Mouse (Mus musculus) kidney, adult 18-20 months (tissue): Measurements from ENCODE around the gene Dpp8.
A peak's percentile ranks its signal among the peaks of the same experiment; 100 is the strongest.

ENCODE experiments used
- DNase-seq: peaks from one replicate; pipeline ENCODE4 v3.0.0; 2021

The Dpp8 gene

DNA sequence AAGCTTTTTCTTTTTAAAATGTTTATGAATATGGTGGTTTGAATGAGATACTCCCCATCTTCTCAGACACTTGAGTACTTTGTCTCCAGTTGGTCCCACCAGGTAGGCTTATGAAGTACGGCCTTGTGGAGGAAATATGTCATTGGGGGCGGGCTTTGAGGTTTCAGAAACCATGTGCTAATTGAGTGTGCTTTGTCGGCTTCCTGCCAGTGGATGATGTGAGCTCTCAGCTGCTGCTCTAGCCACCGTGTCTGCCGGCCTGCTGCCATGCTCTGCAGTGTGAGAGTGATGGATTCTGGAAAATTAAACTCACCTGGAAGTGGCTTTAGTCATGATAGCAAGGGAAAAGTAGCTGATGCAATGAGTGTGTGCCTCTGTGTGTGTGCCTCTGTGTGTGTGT is 55.3 kb downstream of the Dpp8 start:
- DNase-seq, result no peak

DNA sequence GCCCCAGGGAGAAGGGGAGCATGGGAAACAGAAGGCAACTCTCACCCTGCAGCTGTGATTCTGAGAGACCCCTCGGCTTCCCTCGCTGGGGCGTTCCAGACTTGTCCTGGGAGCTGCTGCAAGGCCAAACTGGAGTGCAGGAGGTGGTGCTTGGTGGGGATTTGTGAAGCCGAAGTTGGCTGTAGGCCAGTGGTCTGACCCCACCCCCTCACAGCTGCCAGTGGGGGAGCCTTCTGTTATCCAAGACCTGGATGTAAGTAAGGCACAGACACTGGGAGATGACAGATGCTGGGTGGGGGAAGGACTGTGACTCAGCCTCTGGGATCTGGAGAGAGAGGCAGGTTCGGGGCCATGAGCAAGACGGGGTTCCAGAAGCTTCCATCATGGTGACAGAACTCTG is 62.0 kb downstream of the Dpp8 start:
- no peak for DNase-seq

DNA sequence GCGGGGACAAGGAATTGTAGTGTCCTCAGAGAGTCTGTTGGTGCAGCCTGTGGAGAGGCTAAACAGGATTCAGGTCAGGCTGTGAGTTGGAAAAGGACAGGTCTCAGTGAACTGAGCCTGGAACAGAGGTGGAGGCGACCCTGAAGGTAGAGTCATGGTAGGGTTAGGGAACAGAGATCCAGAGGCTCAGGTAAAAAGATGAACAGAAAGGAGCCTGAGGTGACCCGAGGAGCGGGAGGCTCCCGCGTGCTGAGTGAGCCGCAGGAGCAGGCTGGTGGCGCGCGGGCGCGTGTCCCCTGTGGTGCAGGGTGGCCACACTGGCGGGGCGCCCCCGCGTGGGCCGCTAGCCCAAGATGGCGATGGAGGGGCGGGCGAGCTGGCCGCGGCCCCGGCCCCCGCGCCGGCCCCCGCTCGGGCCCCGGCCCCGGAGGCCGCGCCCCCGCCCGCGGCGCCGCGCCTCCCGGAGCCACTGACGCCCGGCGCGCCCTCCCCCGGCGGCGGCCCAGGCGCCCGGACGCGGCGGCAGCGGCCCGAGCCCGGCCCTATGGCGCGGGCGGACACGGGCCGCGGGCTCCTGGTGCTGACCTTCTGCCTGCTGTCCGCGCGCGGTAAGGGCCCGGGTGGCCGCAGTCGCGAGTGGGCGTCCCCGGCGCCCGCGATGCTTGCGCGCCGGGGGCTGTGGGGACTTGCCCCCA is 68.9 kb downstream of the Dpp8 start, which contains the start of gene Igdcc4:
Igdcc4 (plus strand) TSS at position 496 of the 695 bp plus-strand sequence.
- no peak for DNase-seq

DNA sequence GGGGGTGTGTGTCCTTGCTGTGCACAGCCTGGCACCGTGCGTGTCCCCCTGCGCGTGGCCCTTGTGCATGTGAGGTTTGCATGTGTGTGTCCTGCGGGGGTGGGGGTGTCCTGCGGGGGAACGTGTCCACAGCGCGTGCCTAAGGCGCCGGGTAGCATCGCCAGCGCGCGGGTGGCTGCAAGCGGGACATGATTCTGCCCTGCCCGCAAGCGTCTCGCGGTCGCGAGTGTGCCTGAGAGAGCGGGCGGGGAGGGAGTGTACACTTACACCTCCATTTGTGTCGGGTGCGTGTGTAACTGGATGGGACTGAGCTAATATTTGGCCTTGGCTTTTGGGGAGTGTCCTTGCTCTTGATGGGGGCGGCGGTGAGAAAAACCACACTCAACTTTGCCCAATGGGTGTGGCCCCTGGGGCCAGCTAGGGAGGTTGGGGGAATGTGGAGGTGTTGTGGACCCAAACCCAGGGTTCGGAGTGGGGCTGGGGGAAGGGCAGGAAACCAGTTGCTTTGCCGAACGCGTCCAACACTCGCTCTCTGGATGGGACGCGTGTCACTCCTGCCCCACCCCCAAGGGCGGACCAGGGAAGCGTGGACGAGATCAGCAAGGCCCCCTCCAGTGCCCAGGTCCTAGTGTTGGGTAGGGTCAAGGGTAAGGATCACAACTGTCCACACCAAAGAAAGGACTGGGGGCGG is 69.6 kb downstream of the Dpp8 start:
- DNase-seq, result no peak

DNA sequence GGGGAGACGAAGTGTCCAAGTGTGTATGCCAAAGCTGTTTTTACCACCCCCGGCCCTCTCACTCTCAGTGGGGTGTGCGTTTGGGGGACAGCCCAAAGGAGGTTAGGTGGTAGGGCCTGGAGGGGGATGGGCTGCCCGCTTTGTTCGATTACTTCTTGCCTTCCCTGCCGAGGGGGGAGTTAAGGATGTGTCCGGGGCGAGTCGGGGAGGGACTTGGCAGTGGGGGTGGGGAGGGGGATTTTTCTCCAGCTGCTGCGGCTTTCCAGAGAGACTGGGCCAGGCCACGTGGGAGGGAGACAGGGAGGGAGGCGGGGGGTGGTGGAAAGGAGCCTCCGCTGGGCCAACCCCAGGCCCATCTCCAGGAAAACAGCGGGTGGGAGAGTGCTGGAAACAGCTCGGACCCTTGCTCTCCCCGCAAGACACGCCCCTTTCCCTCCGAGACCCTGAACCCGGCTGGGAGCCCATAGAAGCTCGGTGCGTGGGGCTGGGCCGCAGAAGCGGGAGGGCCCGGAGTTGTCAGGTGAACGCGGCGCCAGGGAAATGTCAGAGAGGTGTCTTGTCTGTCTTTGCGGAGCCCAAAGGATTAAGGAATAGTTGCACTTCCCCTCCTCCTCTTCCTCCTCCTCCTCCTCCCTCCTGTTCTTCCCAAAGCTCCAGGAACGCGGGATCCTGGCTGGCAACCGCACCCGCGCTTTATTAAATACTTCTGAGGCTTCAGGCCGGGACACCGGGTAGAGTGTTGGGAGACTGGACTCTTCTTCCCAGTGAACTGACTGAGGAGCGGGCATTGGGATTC is 70.4 kb downstream of the Dpp8 start:
- no peak for DNase-seq

DNA sequence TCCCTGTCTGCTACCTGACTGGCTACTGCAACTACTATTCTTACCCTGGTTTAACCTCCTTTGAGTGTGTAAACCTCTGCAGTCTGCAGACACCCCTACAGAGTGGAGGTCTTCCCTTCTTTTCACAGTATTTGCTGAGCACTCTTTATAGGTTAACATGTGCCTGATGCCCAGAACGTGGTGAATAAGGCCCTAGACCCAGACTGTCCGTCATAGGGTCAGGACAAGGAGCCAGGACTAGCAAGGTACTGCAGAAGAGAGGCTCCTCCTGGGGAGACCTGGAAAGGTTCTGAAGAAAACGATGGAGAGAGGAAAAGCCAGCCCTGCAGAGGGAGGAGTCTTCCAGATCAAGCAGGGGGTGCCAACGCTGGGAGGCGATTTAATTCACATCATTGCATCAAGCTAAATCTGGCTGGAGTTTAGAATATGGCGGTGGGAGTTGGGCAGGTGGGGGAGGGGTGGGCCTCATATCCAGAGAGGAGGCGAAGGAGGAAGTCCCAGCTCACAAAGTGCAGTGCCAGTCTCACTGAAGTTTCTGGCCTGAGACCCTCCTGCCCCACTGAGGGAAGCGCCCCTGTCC is 71.0 kb downstream of the Dpp8 start:
- no peak for DNase-seq

DNA sequence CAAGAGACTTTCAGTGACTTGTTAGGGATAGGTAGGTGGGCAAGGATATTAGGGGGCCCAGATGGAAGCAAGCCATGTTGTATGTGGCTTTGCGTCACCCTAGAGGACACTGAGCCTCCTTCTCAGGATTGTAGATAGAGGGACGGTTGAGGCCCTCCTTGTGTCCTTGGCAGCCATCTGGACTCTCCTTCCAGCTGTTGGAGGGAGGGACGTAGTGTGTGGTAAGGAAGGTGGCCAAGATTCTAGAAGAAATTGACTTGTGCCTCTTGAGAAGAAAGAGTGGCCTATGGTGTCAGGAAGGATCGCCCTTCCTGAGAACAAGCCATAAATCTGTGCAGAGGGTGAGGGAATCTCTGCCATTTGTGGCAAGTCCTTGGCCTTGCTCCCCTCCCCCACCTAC is 74.6 kb downstream of the Dpp8 start:
- no peak for DNase-seq

DNA sequence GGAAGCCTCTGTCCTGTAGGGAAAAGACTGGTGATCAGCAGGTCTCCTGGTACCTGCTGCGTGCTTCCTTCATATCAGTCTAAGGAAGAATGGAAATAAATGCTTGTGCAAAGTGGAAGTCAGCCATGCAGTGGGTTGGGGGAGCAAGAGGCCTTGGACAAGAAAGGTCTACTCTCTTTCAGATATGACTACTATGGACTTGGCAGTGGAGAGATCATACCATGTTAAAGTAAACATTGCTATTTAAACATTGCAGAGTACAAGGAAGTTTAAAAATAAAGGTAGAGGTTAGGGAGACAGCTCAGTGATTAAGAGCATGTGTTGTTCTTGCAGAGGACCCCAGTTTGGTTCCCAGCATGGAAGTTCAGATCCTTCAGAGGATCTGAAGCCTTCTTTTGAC is 75.7 kb downstream of the Dpp8 start:
- no peak for DNase-seq

DNA sequence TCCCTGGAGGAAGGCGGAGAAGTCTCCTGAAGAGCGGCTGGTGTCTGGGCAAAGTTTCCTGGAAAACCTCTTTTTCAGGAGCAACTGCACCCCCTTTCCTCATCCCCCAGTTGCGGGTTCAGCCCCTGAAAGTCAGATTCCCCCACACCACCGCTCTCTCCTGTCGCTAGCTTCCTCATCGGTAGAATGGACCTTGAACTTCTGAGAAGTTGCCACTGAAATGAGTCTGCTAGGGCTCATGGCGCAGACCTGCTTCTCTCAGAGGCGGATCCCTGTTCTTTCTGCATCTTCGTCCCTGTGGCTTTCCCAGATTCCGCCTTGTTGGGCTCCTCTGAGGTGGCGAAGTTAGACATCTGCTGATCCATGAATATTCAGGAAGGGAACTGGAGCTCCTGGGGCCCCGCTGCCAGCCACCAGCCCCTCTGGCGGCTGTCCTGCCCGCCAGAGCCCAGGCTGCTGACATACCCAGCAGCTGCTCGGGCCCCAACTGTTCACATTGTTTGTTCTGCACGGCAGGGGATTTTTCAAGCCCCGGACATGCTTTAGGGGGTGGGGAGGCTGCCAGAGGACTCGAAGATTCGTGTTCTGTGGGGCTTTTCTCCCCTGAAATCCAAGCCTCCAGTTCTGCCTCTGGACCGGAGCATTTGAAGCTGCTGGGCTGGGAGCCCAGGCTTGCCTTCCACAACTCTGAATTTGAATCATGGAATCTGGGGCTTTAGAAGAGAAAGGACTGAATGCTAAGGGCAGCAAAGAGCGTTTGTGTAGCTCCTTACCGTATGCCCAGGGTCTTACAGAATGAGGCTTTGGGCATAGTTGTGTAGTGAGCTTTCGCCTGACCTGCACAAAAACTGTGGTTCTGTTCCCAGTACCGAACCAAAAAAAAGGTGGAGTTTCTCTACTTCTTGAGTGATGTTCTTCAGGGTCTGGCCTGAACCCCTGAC is 77.2 kb downstream of the Dpp8 start:
- no peak for DNase-seq

DNA sequence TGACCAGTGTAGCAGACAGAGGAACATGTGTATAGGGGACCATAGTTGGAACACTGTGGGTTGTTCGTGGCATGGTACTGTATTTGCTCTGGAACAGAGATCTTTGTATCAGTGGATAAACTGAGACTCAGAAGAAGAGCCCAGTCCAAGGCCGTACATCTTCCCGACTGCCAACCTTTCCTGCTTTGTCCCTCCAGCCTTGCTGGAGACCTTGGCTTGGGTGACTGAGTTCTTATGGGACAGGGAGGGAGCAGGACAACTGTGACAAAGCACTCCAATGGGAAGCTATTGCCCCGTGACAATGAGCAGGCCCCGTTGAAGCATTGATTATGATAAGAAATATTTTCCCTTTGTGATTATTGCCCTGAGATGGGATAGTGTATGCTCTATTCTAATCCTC is 79.5 kb downstream of the Dpp8 start:
- DNase-seq, result no peak

DNA sequence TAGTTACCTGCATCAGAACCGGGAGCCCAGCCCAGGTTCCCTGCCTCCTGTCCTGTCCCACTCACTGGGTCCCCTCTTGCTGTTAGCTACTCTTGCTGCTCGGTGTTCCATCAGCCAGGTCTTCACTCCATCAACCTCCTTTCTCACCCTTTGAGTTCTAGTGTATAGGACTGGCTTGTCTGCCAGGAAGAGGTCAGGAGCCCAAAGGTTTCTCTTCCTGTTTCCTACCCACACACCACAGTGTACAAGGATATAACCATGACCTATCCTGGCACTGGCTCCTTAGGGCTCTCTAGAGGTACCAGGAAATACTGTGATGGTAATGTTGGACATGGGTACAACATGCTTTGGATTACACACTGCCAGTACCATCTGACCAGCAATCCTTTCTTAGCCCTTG is 81.5 kb downstream of the Dpp8 start:
- no peak for DNase-seq

DNA sequence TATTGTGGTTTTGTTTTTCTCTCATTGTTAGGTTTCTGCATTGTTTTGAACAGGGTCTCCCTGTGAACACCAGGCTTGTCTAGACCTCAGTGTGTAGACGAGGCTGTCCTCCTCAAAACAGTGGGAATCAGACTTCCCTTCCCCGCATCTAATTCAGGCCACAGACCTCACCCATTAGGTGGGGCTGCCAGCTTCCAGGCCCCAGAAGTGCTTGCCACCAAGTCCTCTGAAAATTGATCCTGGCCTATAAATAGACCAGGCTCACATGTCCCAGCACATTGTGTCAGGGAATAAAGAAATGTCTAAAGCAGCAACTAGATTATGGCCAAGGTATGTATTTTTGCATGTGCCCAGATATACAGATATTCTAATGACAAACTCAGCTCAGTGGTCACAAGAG is 83.7 kb downstream of the Dpp8 start:
- no peak for DNase-seq

DNA sequence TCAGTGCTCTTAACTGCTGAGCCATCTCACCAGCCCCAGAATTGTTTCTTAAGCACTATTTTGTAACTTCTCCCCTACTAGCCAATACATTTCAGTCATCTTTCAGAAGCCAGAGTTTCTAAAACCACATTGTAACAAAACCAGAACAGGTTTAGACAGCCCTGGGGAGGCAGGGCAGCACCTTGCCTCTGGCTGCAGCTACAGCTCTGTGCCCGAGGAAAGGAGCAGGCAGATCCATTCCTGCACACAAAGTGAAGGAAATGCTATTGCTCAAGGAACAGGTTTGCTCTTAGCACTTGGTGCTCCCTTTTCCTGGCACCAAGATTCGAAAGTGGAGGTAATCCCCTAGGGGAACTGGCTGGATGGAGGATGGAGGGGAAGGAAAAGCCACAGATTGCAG is 85.3 kb downstream of the Dpp8 start:
- DNase-seq, result no peak

DNA sequence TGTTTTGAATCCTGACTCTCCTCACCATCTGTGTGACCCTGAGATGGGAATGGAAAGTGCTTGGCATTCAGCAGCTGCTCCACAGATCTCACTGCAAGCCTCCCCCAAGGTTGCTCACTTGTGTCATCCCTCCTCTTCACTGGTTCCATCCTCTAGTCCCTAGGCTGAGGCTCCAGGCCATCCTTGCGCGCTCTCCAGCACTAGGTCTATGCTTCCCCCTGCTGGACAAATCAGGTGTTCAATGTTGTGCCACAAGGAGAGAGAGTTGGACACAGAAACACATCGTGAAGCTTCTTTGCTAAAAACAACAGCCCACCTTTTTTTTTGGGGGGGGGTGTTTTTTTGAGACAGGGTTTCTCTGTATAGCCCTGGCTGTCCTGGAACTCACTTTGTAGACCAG is 88.7 kb downstream of the Dpp8 start:
- peak; percentile 62 for DNase-seq

DNA sequence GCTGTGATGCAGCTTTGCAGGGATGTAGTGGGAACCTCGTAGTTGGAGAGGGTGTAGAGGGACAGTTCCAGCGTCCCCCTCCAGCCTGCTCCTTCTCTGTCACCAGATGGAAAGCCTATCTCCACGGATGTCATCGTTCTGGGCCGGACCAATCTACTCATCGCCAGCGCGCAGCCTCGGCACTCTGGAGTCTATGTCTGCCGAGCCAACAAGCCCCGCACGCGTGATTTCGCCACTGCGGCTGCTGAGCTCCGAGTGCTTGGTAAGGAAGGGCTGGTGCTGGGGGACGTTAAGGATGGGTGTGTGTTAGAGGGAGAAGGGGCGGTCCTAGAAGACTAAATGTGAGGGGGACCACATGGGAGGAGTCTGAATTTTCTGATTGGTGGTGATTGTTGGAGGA is 90.3 kb downstream of the Dpp8 start:
- DNase-seq, result no peak

DNA sequence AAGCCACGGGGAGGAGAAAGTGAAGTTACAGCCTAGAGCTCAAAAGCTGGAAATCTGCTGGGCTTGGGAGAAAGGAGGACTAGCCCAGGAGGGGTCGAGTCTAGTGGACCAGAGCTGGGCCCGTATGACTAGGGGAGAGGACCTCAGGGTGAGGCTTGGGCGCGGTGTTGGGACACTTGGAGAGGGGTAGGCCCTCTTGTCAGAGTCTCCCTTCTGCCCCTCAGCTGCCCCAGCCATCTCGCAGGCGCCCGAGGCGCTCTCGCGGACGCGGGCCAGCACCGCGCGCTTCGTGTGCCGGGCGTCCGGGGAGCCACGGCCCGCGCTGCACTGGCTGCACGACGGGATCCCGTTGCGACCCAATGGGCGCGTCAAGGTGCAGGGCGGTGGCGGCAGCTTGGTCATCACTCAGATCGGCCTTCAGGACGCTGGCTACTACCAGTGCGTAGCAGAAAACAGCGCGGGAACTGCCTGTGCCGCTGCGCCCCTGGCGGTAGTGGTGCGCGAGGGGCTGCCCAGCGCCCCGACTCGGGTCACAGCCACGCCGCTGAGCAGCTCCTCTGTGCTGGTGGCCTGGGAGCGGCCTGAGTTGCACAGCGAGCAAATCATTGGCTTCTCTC is 91.4 kb downstream of the Dpp8 start:
- peak; percentile 45 for DNase-seq

DNA sequence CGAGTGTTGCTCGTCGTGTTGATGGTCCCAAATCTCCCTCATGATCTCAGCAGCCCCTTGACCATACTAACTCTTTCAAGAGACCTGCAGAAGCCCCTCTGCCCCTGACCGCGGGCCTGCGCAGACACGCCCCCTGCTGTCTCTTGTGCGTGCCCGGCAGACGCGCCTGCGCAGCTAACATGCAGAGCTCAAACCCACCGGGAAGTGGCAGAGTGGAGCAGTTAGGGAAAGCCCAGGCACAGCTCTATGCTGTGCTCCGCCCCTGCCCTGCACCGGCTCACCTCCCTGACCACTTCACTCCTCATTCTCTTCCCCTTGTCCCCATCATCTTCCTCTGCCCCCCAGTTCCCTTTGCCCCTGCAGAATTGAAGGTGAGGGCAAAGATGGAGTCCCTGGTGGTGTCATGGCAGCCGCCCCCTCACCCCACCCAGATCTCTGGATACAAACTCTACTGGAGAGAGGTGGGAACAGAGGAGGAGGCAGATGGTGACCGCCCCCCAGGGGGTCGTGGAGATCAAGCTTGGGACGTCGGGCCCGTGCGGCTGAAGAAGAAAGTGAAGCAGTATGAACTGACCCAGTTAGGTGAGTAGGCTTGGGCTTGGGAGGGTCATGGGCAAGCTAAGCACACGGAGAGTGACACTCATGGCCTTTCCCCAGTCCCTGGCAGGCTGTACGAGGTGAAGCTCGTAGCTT is 96.1 kb downstream of the Dpp8 start:
- peak; percentile 18 for DNase-seq

DNA sequence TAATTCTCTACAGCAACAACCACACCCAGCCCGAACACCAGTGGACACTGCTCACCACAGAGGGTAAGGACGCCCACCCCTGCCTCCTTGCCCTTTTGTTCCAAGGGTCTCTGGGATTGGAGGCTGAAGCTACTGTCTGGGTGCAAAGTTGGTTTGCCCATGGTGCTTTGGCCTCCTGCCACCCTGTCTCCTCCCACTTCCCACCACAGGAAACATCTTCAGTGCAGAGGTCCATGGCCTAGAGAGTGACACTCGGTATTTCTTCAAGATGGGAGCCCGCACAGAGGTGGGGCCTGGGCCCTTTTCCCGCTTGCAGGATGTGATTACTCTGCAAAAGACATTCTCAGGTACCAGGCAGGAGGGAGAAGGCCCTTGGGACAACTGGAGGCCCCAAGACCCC is 99.5 kb downstream of the Dpp8 start:
- DNase-seq, result no peak
